Mouse (Mus musculus): ENCODE results near the gene Rps19bp1. TPM values are rescaled to one million over a fixed set of nuclear protein-coding genes. Genes with fewer than 3 reads are reported as not detected.

Gene Rps19bp1
- polyA plus RNA-seq, 1 experiment, result 32.7 TPM

GRCm38 (mm10) chr15:80256656-80257601 lies 7.2 kb downstream of the Rps19bp1 start:
- DNase-seq (ENCODE audit: low read depth), result no peak

- DNase-seq (ENCODE audit: low read depth), result no peak
Measured at GRCm38 (mm10) chr15:80256242-80256641, 7.9 kb downstream of the Rps19bp1 start.

- no peak for DNase-seq (ENCODE audit: low read depth)
Measured at GRCm38 (mm10) chr15:80255646-80256121, 8.4 kb downstream of the Rps19bp1 start.

- DNase-seq (ENCODE audit: low read depth), result peak; percentile 92
Measured at GRCm38 (mm10) chr15:80254847-80255645, 9.1 kb downstream of the Rps19bp1 start, which contains the start of gene Atf4. Gene Atf4, plus strand, starts transcription at chr15:80255184.

GRCm38 (mm10) chr15:80254207-80254606 lies 9.9 kb downstream of the Rps19bp1 start:
- no peak for DNase-seq (ENCODE audit: low read depth)

- DNase-seq (ENCODE audit: low read depth), result no peak
Measured at GRCm38 (mm10) chr15:80253530-80253929, 10.6 kb downstream of the Rps19bp1 start.

- DNase-seq (ENCODE audit: low read depth), result no peak
Measured at GRCm38 (mm10) chr15:80250586-80250985, 13.5 kb downstream of the Rps19bp1 start.

GRCm38 (mm10) chr15:80249672-80250071 lies 14.4 kb downstream of the Rps19bp1 start:
- no peak for DNase-seq (ENCODE audit: low read depth)

GRCm38 (mm10) chr15:80248596-80248995 lies 15.5 kb downstream of the Rps19bp1 start:
- DNase-seq (ENCODE audit: low read depth), result no peak

- DNase-seq (ENCODE audit: low read depth), result no peak
Measured at GRCm38 (mm10) chr15:80248135-80248534, 16.0 kb downstream of the Rps19bp1 start.

GRCm38 (mm10) chr15:80235535-80235934 lies 28.6 kb downstream of the Rps19bp1 start, which contains the start of gene AC140267.1:
Gene AC140267.1, plus strand, starts transcription at chr15:80235835.
- no peak for DNase-seq (ENCODE audit: low read depth)

GRCm38 (mm10) chr15:80233733-80234509 lies 30.2 kb downstream of the Rps19bp1 start, which contains the start of gene Mief1:
Gene Mief1, plus strand, starts transcription at chr15:80234018.
- DNase-seq (ENCODE audit: low read depth), result peak; percentile 65

- DNase-seq (ENCODE audit: low read depth), result no peak
Measured at GRCm38 (mm10) chr15:80233053-80233452, 31.1 kb downstream of the Rps19bp1 start.

- DNase-seq (ENCODE audit: low read depth), result no peak
Measured at GRCm38 (mm10) chr15:80232331-80232730, 31.8 kb downstream of the Rps19bp1 start.

- no peak for DNase-seq (ENCODE audit: low read depth)
Measured at GRCm38 (mm10) chr15:80228071-80228800, 35.9 kb downstream of the Rps19bp1 start.

GRCm38 (mm10) chr15:80225796-80226195 lies 38.3 kb downstream of the Rps19bp1 start:
- no peak for DNase-seq (ENCODE audit: low read depth)

GRCm38 (mm10) chr15:80225208-80225607 lies 38.9 kb downstream of the Rps19bp1 start:
- no peak for DNase-seq (ENCODE audit: low read depth)

- DNase-seq (ENCODE audit: low read depth), result no peak
Measured at GRCm38 (mm10) chr15:80223751-80224150, 40.4 kb downstream of the Rps19bp1 start.

GRCm38 (mm10) chr15:80221031-80221430 lies 43.1 kb downstream of the Rps19bp1 start:
- DNase-seq (ENCODE audit: low read depth), result no peak
